Mouse (Mus musculus) stomach, postnatal 0 days (tissue): ENCODE results near the gene Phldb3. TPM values are rescaled to one million over a fixed set of nuclear protein-coding genes. Genes with fewer than 3 reads are reported as not detected.
"Not testable (repeated sequence)": the region's sequence is repeated elsewhere in the genome, so short reads cannot be mapped to it uniquely, and the experiment has no call there.

Experiments used
- ATAC-seq: fragments of 200-750 bp; cut with Nextera tagmentation; 2 replicates; pipeline ENCODE4 v1.8.0; 2017; ENCODE audit not compliant: low FRiP score, low TSS enrichment
- DNase-seq: peaks from one replicate; pipeline ENCODE4 v3.0.0-alpha.2; 2016; ENCODE audit warnings: low spot score
- H3K27ac ChIP-seq: fragments of 300-500 bp; sonication (generic); replicated peaks from 2 replicates; pipeline ENCODE4 v1.5.1; 2014; ENCODE audit warnings: mild to moderate bottlenecking, control low read depth
- H3K27me3 ChIP-seq: fragments of 300-500 bp; sonication (generic); 2 replicates; pipeline ENCODE4 v1.6.1; 2014; ENCODE audit warnings: low read length; ENCODE audit not compliant: control insufficient read depth, insufficient read depth
- H3K36me3 ChIP-seq: fragments of 300-500 bp; sonication (generic); 2 replicates; pipeline ENCODE4 v1.6.1; 2014; ENCODE audit warnings: low read length, mixed read lengths; ENCODE audit not compliant: control insufficient read depth, insufficient read depth
- H3K4me1 ChIP-seq: fragments of 300-500 bp; sonication (generic); replicated peaks from 2 replicates; pipeline ENCODE4 v1.6.1; 2014; ENCODE audit warnings: antibody characterized with exemption; ENCODE audit not compliant: control insufficient read depth, insufficient read depth
- H3K4me2 ChIP-seq: fragments of 300-500 bp; sonication (generic); replicated peaks from 2 replicates; pipeline ENCODE4 v1.6.1; 2014; ENCODE audit warnings: low read depth, mild to moderate bottlenecking, control low read depth, moderate library complexity
- H3K4me3 ChIP-seq: fragments of 300-500 bp; sonication (generic); 2 replicates; pipeline ENCODE4 v1.5.1; 2014; ENCODE audit warnings: low read depth, low read length, control low read depth
- H3K9ac ChIP-seq: fragments of 300-500 bp; sonication (generic); 2 replicates; pipeline ENCODE4 v1.6.1; 2014; ENCODE audit warnings: mild to moderate bottlenecking, low read length, control low read depth, mixed read lengths
- H3K9me3 ChIP-seq: fragments of 300-500 bp; sonication (generic); 2 replicates; pipeline ENCODE4 v1.6.1; 2016; ENCODE audit warnings: low read length; ENCODE audit not compliant: control insufficient read depth
- CTCF ChIP-seq: IDR thresholded peaks from 2 replicates; pipeline ENCODE4 v1.5.1; 2016; ENCODE audit warnings: antibody characterized with exemption, low read depth, mild to moderate bottlenecking, moderate library complexity
- EP300 ChIP-seq: optimal IDR thresholded peaks from 2 replicates; pipeline ENCODE3; 2016; ENCODE audit warnings: antibody characterized with exemption
- WGBS: fragments of 180-500 bp; shearing (Covaris S2); extraction: QIAGEN DNeasy Blood & Tissue Kit; methylation state at CpG from one replicate; pipeline ENCODE4 v1.1.7; 2014; 5-methylcytosine and 5-hydroxymethylcytosine counted together
- polyA plus RNA-seq: library from polyadenylated mRNA; unstranded; fragments of >200 nt; fragmentation: Nextera tagmentation; extraction: Ambion mirVana; gene quantifications from 2 replicates; pipeline ENCODE4 v1.2.1, GENCODE M21; 2015

Phldb3 gene
- polyA plus RNA-seq, 1 experiment from 2014 or later: 1.2 TPM

DNA sequence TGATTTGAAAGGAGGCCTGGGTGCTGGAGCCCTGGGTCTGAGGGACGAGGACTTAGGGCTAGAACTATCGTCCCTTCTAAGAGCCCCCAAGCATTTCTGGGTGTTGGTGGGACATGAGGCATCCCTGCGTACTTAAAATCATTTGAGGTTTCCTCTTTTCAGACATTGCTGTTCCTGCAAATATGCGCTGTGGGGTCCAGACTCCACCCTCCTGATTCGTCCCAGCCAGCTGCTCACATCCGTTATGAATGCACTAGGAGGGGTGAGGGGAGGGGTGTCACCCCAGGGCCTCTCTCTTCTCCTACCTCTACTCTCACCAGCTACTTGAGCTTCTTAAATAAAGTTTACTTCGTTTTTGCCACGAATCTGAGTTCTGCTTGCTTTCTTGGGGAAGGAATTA is 2.0 kb upstream of the Phldb3 start:
- WGBS: 81% methylated on average over 8 of the region's 8 CpGs
- ATAC-seq: no peak

DNA sequence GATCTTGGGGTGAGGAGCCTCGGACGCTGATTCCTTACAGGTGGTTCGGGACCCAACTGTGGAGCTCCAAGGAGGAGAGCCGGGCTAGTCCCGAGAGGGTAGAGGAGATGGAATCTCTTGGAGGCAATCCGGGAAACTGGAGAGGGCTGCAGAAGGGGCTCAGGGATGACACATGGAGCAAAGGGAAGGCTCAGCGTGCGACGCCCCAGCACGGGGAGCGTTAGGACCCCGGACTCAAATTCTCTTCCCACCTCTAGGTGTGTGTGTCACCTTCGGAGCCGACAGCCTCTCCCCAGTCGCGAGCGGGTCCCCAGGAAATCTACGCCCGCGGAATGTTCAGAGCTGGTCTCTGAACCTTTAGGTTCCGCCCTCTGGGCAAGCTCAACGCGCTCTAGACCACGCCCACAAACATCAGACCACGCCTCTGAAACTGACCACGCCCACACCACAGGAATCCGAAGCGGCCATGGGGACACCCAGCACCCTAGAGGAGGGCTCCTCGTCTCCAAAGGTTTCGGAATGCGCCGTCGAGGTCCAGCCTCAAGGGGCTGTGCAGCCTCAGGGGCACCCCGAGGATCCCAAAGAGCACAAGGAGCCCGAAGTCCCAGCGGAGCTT is 424 bp downstream of the Phldb3 start:
- H3K9me3 ChIP-seq: no peaks in the 10 kb centered on the region
- TF ChIP-seq CTCF (peak; percentile 16; the same call in 1 of the 2 replicates), EP300 (no peak)
- H3K36me3 ChIP-seq: no peaks in the 10 kb centered on the region; the same call in 1 of the 2 replicates
- peak; percentile 83 for ATAC-seq
- under 1% methylated on average over 35 of the region's 36 CpGs for WGBS
- peak; percentile 95 for DNase-seq
- peak overlapping the region; percentile 87 for H3K27ac ChIP-seq
- peaks cover 9% of the 10 kb centered on the region for H3K4me1 ChIP-seq
- H3K27me3 ChIP-seq: no peaks in the 10 kb centered on the region
- H3K4me2 ChIP-seq: peak overlapping the region; percentile 79
- peak overlapping the region; percentile 68 for H3K9ac ChIP-seq
- peak overlapping the region; percentile 67 for H3K4me3 ChIP-seq

More for the DNA sequence above, 2.0 kb upstream of the Phldb3 start:
- H3K27ac ChIP-seq: no peak overlapping the region
- H3K36me3 ChIP-seq: no peaks in the 10 kb centered on the region; the same call in 1 of the 2 replicates
- H3K4me3 ChIP-seq: no peak overlapping the region
- TF ChIP-seq CTCF: no peak
- TF ChIP-seq EP300: no peak
- no peak overlapping the region for H3K4me2 ChIP-seq
- no peaks in the 10 kb centered on the region for H3K27me3 ChIP-seq
- no peak for DNase-seq
- H3K9ac ChIP-seq: no peak overlapping the region
- H3K9me3 ChIP-seq: no peaks in the 10 kb centered on the region
- H3K4me1 ChIP-seq: peaks cover 9% of the 10 kb centered on the region

DNA sequence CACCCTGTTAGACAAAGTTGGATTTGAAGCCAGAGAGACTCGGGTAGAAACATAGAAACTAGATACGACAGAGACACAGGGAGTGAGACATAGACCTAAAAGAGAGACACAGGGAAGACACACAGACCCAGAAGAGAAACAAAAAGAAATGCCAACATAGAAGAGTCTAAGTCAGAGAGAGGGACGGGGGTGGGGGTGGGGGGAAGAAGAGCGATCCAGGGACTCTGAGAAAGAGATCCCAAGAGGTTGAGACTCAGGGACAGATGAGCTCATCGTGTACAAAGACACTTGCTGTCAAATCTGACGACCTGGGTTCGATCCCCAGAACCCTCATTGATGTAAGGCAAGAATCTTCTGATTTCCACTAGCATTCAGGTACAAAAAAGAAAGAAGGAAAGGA is 1.1 kb downstream of the Phldb3 start:
- Histone ChIP-seq H3K27ac (peak overlapping the region; percentile 63), H3K9me3 (no peaks in the 10 kb centered on the region), H3K36me3 (no peaks in the 10 kb centered on the region; the same call in 1 of the 2 replicates), H3K27me3 (no peaks in the 10 kb centered on the region), H3K4me3 (peak overlapping the region; percentile 67), H3K4me1 (peaks cover 9% of the 10 kb centered on the region), H3K9ac (peak overlapping the region; percentile 68; the same call in 1 of the 2 replicates), H3K4me2 (peak overlapping the region; percentile 79)
- DNase-seq (no peak), ATAC-seq (no peak)
- 17% methylated on average over 7 of the region's 7 CpGs for WGBS
- TF ChIP-seq EP300: no peak
- TF ChIP-seq CTCF: no peak

DNA sequence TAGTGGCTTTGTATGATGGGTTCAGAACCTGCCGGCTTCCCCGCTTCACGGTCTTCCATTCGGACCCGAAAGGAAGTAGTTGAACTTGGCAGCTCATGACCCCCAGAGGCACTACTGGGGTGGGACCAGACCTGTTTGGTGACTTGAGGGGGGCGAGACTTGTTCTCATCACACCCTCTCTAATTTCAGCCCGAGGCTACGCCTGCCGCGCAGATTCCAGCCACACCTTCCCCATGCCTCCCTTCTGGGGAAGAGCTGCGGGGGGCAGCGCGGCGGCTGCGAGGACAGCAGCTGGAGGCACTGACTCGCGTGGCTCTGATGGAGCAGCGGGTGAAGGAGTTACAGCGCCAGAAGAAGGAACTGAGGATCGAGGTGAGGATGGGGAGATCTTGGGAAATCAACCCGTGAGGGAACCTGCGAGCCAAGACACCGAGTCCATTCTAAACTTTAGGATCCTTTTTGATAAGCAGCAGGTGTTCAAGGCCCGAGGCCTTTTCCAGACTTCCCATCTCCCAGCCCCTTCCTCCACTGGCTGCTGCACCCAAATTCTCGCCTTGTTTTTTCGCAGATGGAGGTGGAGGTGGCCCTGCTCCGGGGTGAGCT is 1.8 kb downstream of the Phldb3 start:
- DNase-seq (no peak), ATAC-seq (no peak)
- Histone ChIP-seq H3K4me3 (peak overlapping the region; percentile 67), H3K4me1 (peaks cover 9% of the 10 kb centered on the region), H3K4me2 (peak overlapping the region; percentile 79), H3K36me3 (no peaks in the 10 kb centered on the region; the same call in 1 of the 2 replicates), H3K27ac (no peak overlapping the region), H3K27me3 (no peaks in the 10 kb centered on the region), H3K9ac (peak overlapping the region; percentile 5; the same call in 1 of the 2 replicates), H3K9me3 (no peaks in the 10 kb centered on the region)
- TF ChIP-seq EP300 (no peak), CTCF (no peak)
- WGBS: 7% methylated on average over 27 of the region's 27 CpGs

DNA sequence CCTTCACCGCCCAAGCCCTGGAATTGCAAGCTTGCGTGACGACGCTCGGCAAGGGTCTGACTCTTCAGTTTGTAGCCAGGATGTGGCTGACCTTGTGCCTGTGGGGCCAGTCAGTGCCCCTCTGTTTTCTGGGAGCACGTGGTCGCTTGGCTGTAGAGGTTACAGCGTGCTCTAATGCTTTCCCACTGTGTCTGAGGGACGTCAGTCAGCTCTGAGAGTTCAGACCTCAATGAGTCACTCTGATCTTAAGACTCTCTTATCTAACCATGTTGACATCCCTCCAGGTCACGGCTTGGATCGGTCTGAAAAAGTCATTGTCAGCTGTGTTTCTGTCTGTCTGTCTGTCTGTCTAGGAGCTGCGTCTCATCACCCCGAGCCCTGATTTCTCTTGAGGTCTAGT is 4.3 kb downstream of the Phldb3 start:
- Histone ChIP-seq H3K36me3 (no peaks in the 10 kb centered on the region), H3K4me3 (no peak overlapping the region), H3K27me3 (no peaks in the 10 kb centered on the region), H3K4me2 (no peak overlapping the region), H3K27ac (no peak overlapping the region), H3K4me1 (peaks cover 9% of the 10 kb centered on the region), H3K9me3 (no peaks in the 10 kb centered on the region), H3K9ac (no peak overlapping the region)
- WGBS: 65% methylated on average over 13 of the region's 13 CpGs
- ATAC-seq (no peak), DNase-seq (no peak)
- TF ChIP-seq EP300 (no peak), CTCF (no peak)

DNA sequence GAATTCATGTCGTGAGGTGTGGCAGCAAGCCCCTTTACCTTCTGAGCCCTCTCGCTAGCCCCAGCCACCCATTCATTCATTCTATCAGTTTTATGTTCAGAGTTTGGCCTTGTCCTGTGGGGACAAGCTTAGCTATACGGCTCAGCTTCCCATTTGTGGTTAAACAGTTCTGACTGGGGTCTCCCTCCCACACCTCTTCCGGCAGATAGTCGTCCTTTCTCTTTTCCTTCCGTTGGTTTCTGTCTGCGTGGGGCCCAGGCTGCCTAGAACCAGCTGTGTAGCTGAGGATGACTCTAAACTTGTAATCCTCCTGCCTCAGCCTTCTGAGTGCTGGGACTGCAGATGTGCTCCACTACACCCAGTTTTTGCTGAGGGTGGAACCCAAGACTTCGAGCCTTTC is 7.2 kb downstream of the Phldb3 start:
- Histone ChIP-seq H3K9me3 (no peaks in the 10 kb centered on the region), H3K27ac (no peak overlapping the region), H3K9ac (no peak overlapping the region), H3K4me3 (no peak overlapping the region), H3K36me3 (peaks cover 2% of the 10 kb centered on the region; the same call in 1 of the 2 replicates), H3K4me1 (peaks cover under 1% of the 10 kb centered on the region; the same call in 1 of the 2 replicates), H3K4me2 (no peak overlapping the region), H3K27me3 (no peaks in the 10 kb centered on the region)
- DNase-seq (no peak), ATAC-seq (no peak)
- no peak for TF ChIP-seq EP300
- no peak for TF ChIP-seq CTCF
- 82% methylated on average over 8 of the region's 8 CpGs for WGBS

DNA sequence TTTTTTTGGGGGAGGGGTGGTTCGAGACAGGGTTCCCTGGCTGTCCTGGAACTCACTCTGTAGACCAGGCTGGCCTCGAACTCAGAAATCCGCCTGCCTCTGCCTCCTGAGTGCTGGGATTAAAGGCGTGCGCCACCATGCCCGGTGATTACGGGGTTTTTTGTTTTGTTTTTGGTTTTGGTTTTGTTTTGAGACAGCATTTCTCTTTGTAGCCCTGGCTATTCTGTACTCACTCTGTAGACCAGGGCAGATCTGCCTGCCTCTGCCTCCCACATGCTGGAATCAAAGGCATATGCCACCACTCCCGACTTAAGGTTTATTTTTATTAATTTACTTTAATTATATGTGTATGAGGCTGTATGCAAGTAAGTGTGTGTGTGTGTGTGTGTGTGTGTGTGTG is 7.8 kb downstream of the Phldb3 start:
- H3K4me3 ChIP-seq, ATAC-seq, H3K36me3 ChIP-seq, H3K27me3 ChIP-seq, H3K9me3 ChIP-seq, DNase-seq, H3K4me2 ChIP-seq, H3K27ac ChIP-seq, H3K9ac ChIP-seq, H3K4me1 ChIP-seq: not testable (repeated sequence)
- 94% methylated on average over 8 of the region's 8 CpGs for WGBS
